Mouse (Mus musculus): ENCODE data around the gene Mex3d. TPM values are rescaled to one million over a fixed set of nuclear protein-coding genes. Genes with fewer than 3 reads are reported as not detected.

The Mex3d gene
- total RNA-seq (2021) = 10 to 100 TPM; 15.5 to 17.1 TPM
- long read RNA-seq, experiment 1, partial matches to known transcripts = 0 of 5 reads
- long read RNA-seq, experiment 1, other reads (novel, unspliced or antisense) = 1 of 5 reads
- long read RNA-seq, experiment 2, partial matches to known transcripts = 0 of 5 reads
- long read RNA-seq, experiment 2, other reads (novel, unspliced or antisense) = 3 of 5 reads

- Histone ChIP-seq H3K4me3 (peak within 1 kb of the TSS; percentile 79), H3K27ac (peak within 1 kb of the TSS; percentile 85)
- DNase-seq (ENCODE audit: low spot score in 2 of 2) = peak; percentile 86 to 92
- TF ChIP-seq CTCF (conservative IDR thresholded peaks at IDR 0.05) = no peak; the same call in 1 of the 2 replicates
Observed at GRCm38 (mm10) chr10:80387522-80387959, at the start of gene Mex3d. Gene Mex3d, minus strand, starts transcription at chr10:80387659.

- TF ChIP-seq CTCF (conservative IDR thresholded peaks at IDR 0.05) = no peak
- Histone ChIP-seq H3K4me3 (no peak overlapping the region), H3K27ac (no peak overlapping the region)
- DNase-seq (ENCODE audit: low spot score in 2 of 2) = no peak
Observed at GRCm38 (mm10) chr10:80436276-80436675, 48.8 kb upstream of the Mex3d start.

GRCm38 (mm10) chr10:80435764-80436163 lies 48.3 kb upstream of the Mex3d start:
- no peak for DNase-seq (ENCODE audit: low spot score in 2 of 2)
- Histone ChIP-seq H3K27ac (no peak overlapping the region), H3K4me3 (no peak overlapping the region)
- TF ChIP-seq CTCF (conservative IDR thresholded peaks at IDR 0.05) = no peak

GRCm38 (mm10) chr10:80434823-80435222 lies 47.4 kb upstream of the Mex3d start:
- no peak for TF ChIP-seq CTCF (conservative IDR thresholded peaks at IDR 0.05)
- no peak for DNase-seq (ENCODE audit: low spot score in 2 of 2)
- no peak overlapping the region for H3K4me3 ChIP-seq
- H3K27ac ChIP-seq = no peak overlapping the region

- DNase-seq (ENCODE audit: low spot score in 2 of 2) = no peak
- TF ChIP-seq CTCF (conservative IDR thresholded peaks at IDR 0.05) = peak; percentile 42
- H3K4me3 ChIP-seq = no peak overlapping the region
- H3K27ac ChIP-seq = peak overlapping the region; percentile 100; the same call in 1 of the 2 replicates
Observed at GRCm38 (mm10) chr10:80434233-80434592, 46.8 kb upstream of the Mex3d start.

- TF ChIP-seq CTCF (conservative IDR thresholded peaks at IDR 0.05) = no peak
- H3K27ac ChIP-seq = peak within 1 kb of the TSS; percentile 100
- peak within 1 kb of the TSS; percentile 90 for H3K4me3 ChIP-seq
- peak; percentile 93 to 98 for DNase-seq (ENCODE audit: low spot score in 2 of 2)
Observed at GRCm38 (mm10) chr10:80433513-80434232, 46.2 kb upstream of the Mex3d start, which contains the start of gene Tcf3. Gene Tcf3, minus strand, starts transcription at chr10:80433647.

- DNase-seq (ENCODE audit: low spot score in 2 of 2) = no peak
- Histone ChIP-seq H3K27ac (peak overlapping the region; percentile 100), H3K4me3 (peak overlapping the region; percentile 90)
- no peak for TF ChIP-seq CTCF (conservative IDR thresholded peaks at IDR 0.05)
Observed at GRCm38 (mm10) chr10:80432936-80433512, 45.6 kb upstream of the Mex3d start.

- peak overlapping the region; percentile 100 for H3K27ac ChIP-seq
- no peak for DNase-seq (ENCODE audit: low spot score in 2 of 2)
- no peak for TF ChIP-seq CTCF (conservative IDR thresholded peaks at IDR 0.05)
- H3K4me3 ChIP-seq = peak overlapping the region; percentile 90
Observed at GRCm38 (mm10) chr10:80432387-80432785, 44.9 kb upstream of the Mex3d start.

- no peak for TF ChIP-seq CTCF (conservative IDR thresholded peaks at IDR 0.05)
- Histone ChIP-seq H3K4me3 (peak overlapping the region; percentile 90), H3K27ac (peak overlapping the region; percentile 36; the same call in 1 of the 2 replicates)
- DNase-seq (ENCODE audit: low spot score in 2 of 2) = no peak
Observed at GRCm38 (mm10) chr10:80431570-80432386, 44.3 kb upstream of the Mex3d start.

- H3K27ac ChIP-seq = no peak overlapping the region; the same call in 1 of the 2 replicates
- DNase-seq (ENCODE audit: low spot score in 2 of 2) = no peak
- TF ChIP-seq CTCF (conservative IDR thresholded peaks at IDR 0.05) = no peak; the same call in 1 of the 2 replicates
- H3K4me3 ChIP-seq = no peak overlapping the region
Observed at GRCm38 (mm10) chr10:80430375-80430980, 43.0 kb upstream of the Mex3d start.

- DNase-seq (ENCODE audit: low spot score in 2 of 2) = no peak
- TF ChIP-seq CTCF (conservative IDR thresholded peaks at IDR 0.05) = no peak
- H3K27ac ChIP-seq = no peak overlapping the region
- H3K4me3 ChIP-seq = no peak overlapping the region
Observed at GRCm38 (mm10) chr10:80429800-80430199, 42.3 kb upstream of the Mex3d start.

GRCm38 (mm10) chr10:80425041-80425440 lies 37.6 kb upstream of the Mex3d start:
- no peak overlapping the region for H3K27ac ChIP-seq
- peak; percentile 35 for TF ChIP-seq CTCF (conservative IDR thresholded peaks at IDR 0.05)
- no peak for DNase-seq (ENCODE audit: low spot score in 2 of 2)
- no peak overlapping the region for H3K4me3 ChIP-seq

Data from layer of hippocampus, adult 2 months (tissue).